12 mouse cellular contexts compared by ENCODE assay signal in the genomic region with DNA sequence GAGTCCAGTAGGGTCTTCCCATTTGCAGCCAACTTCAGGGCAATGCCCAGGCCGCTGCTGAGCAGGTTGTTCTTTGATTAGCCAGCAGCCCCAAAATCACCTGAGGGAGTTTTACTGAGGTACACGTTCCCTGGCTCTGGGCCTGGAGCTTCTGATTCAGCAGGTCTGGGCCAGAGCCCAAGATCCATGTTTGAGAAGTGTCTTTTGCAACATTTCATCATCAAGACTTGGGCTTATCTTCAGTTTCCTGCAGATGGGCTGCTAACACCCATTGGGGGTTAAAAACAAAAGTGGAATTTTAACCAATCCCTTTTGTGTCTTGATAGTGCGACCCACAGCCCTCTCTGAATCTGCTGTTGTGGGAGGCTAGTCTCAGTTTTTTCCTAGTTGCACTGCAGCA. TPM values are rescaled to one million over a fixed set of nuclear protein-coding genes. Genes with fewer than 3 reads are reported as not detected.
A peak's percentile ranks its signal among the peaks of the same experiment; 100 is the strongest.
DNase-seq lines count a peak whose midpoint lies in the region; ATAC-seq and TF ChIP-seq lines count a peak whose summit lies in the region.
"Had no signal": no experiment of that assay in that cellular context is flagged by ENCODE, and none has a peak within 500 bp of the region (broad histone marks: within the 10 kb centered on the region; RNA-seq: fewer than 3 reads in every experiment).

No protein-coding gene starts in this region.

- H3K27me3 ChIP-seq in ES-Bruce4 (ENCODE audit: control insufficient read depth, insufficient read depth, low read length, poor library complexity, severe bottlenecking): no peaks in the 10 kb centered on the region
- no peaks in the 10 kb centered on the region for H3K27me3 ChIP-seq in lung, postnatal 0 days (replicated peaks; ENCODE audit: insufficient read depth, low read length)
- H3K27me3 ChIP-seq in midbrain, embryonic 15.5 days (replicated peaks): no peaks in the 10 kb centered on the region
- H3K27me3 ChIP-seq: forebrain, embryonic 15.5 days had no signal

- H3K9me3 ChIP-seq in ES-Bruce4 (replicated peaks; ENCODE audit: control insufficient read depth, insufficient read depth, low read length, poor library complexity, severe bottlenecking): no peaks in the 10 kb centered on the region
- no peaks in the 10 kb centered on the region for H3K9me3 ChIP-seq in lung, postnatal 0 days (ENCODE audit: low read length)
- H3K9me3 ChIP-seq in midbrain, embryonic 15.5 days: no peaks in the 10 kb centered on the region
- H3K9me3 ChIP-seq: forebrain, embryonic 15.5 days; hindbrain, embryonic 10.5 days had no signal

- TF ChIP-seq CTCF in ES-Bruce4 (IDR thresholded peaks at IDR 0.05; ENCODE audit: low read depth, low read length): no peak
- TF ChIP-seq CTCF in lung, postnatal 0 days (IDR thresholded peaks at IDR 0.05): no peak

- no peak overlapping the region for H3K4me2 ChIP-seq in lung, postnatal 0 days (replicated peaks; ENCODE audit: low read depth, low read length)
- H3K4me2 ChIP-seq in midbrain, embryonic 15.5 days: no peak overlapping the region
- H3K4me2 ChIP-seq: forebrain, embryonic 15.5 days had no signal

- no peak overlapping the region for H3K27ac ChIP-seq in ES-Bruce4 (ENCODE audit: insufficient read depth, low read length)
- no peak overlapping the region for H3K27ac ChIP-seq in lung, postnatal 0 days (ENCODE audit: low read length)
- no peak overlapping the region for H3K27ac ChIP-seq in midbrain, embryonic 15.5 days
- H3K27ac ChIP-seq: forebrain, embryonic 15.5 days; hindbrain, embryonic 10.5 days; left cerebral cortex, adult 2 months; macrophage had no signal

- DNase-seq in heart, adult 11 months: peak; percentile 85
- DNase-seq in heart, postnatal 10 days: no peak
- DNase-seq in cerebellum, adult 18-20 months: peak; percentile 48 to 50
- peak; percentile 6 for DNase-seq in lung, postnatal 0 days (ENCODE audit: low spot score)
- no peak for DNase-seq in layer of hippocampus, adult 11-12 months (ENCODE audit: low spot score)
- DNase-seq: kidney, adult 11 months had no signal

- no peaks in the 10 kb centered on the region for H3K36me3 ChIP-seq in ES-Bruce4 (ENCODE audit: control insufficient read depth, insufficient read depth, low read length, poor library complexity, severe bottlenecking)
- H3K36me3 ChIP-seq in lung, postnatal 0 days (ENCODE audit: insufficient read depth, low read length): no peaks in the 10 kb centered on the region
- H3K36me3 ChIP-seq in midbrain, embryonic 15.5 days (replicated peaks): no peaks in the 10 kb centered on the region
- H3K36me3 ChIP-seq: forebrain, embryonic 15.5 days; hindbrain, embryonic 10.5 days had no signal

- TF ChIP-seq EP300 in ES-Bruce4 (IDR thresholded peaks at IDR 0.05; ENCODE audit: insufficient read depth, low read depth, low read length): no peak
- no peak for TF ChIP-seq EP300 in lung, postnatal 0 days (IDR thresholded peaks at IDR 0.05)

- H3K4me1 ChIP-seq in ES-Bruce4 (ENCODE audit: control insufficient read depth, insufficient read depth, low read length): peaks cover 2% of the 10 kb centered on the region
- H3K4me1 ChIP-seq in lung, postnatal 0 days (ENCODE audit: insufficient read depth, low read depth, low read length): no peaks in the 10 kb centered on the region
- H3K4me1 ChIP-seq in midbrain, embryonic 15.5 days: no peaks in the 10 kb centered on the region
- H3K4me1 ChIP-seq: forebrain, embryonic 15.5 days; hindbrain, embryonic 10.5 days had no signal

- H3K9ac ChIP-seq in ES-Bruce4 (ENCODE audit: low read depth, poor library complexity, severe bottlenecking): no peak overlapping the region
- H3K9ac ChIP-seq in lung, postnatal 0 days (replicated peaks; ENCODE audit: low read depth): no peak overlapping the region
- H3K9ac ChIP-seq in midbrain, embryonic 15.5 days: no peak overlapping the region
- H3K9ac ChIP-seq: forebrain, embryonic 15.5 days had no signal

- TF ChIP-seq POLR2A in ES-Bruce4 (IDR thresholded peaks at IDR 0.05; ENCODE audit: insufficient read depth, low read length): no peak

- intact Hi-C loops in heart, postnatal 10 days (cut with DNase I): no loop called here

- WGBS in lung, postnatal 0 days: 60% methylated on average over 3 of the region's 3 CpGs
- 65% methylated on average over 3 of the region's 3 CpGs for WGBS in midbrain, embryonic 15.5 days

- ATAC-seq in lung, postnatal 0 days: no peak
- ATAC-seq in midbrain, embryonic 15.5 days (replicated peaks): no peak
- ATAC-seq: forebrain, embryonic 15.5 days had no signal

- H3K4me3 ChIP-seq in ES-Bruce4 (ENCODE audit: low read depth, low read length): 0 out of 2 replicates have a peak overlapping the region, but pooled peaks have one; percentile 10
- H3K4me3 ChIP-seq in lung, postnatal 0 days (ENCODE audit: low read depth, low read length): no peak overlapping the region
- H3K4me3 ChIP-seq in midbrain, embryonic 15.5 days: no peak overlapping the region
- H3K4me3 ChIP-seq: forebrain, embryonic 15.5 days; hindbrain, embryonic 10.5 days; left cerebral cortex, adult 2 months had no signal

RNA-seq across cellular contexts. Expression of gene Mtm1, which starts 10.3 kb away (rescaled TPM):
- 10 to 100 TPM; 18.4 to 20.1 TPM for total RNA-seq in heart, postnatal 10 days (2021)
- polyA plus RNA-seq in ES-Bruce4 (2011; ENCODE audit: insufficient read depth, insufficient read length, low read depth, missing spikeins): 9.7 and 11.7 TPM in 2 replicates
- polyA plus RNA-seq in lung, postnatal 0 days (2015; fragmentation: Nextera tagmentation; extraction: Ambion mirVana): 8.4 and 8.8 TPM in 2 replicates
- 4.5 and 5.5 TPM in 2 replicates for polyA plus RNA-seq in midbrain, embryonic 15.5 days (2015; fragmentation: Nextera tagmentation; extraction: Ambion mirVana)

Comparison
In these comparisons a context has a peak if more than half of its experiments do, and no peak if none do; other contexts are left out.
1. DNase-seq: peak in heart, adult 11 months (single experiment), cerebellum, adult 18-20 months (2 of 2) and lung, postnatal 0 days (single experiment); none in heart, postnatal 10 days (0 of 2) and layer of hippocampus, adult 11-12 months (single experiment).